Mouse (Mus musculus) cerebellum, adult 2 months (tissue): Measurements from ENCODE around the gene Camkmt.

Source experiments
- CTCF ChIP-seq: fragments of 200-500 bp; IDR thresholded peaks from 2 replicates; pipeline ENCODE4 v1.5.1; 2011; ENCODE audit warnings: low read depth, mild to moderate bottlenecking, control low read depth, low read length, moderate library complexity, borderline replicate concordance; ENCODE audit not compliant: insufficient read depth
- POLR2A ChIP-seq: fragments of 200-500 bp; IDR thresholded peaks from 2 replicates; pipeline ENCODE4 v1.6.1; 2011; ENCODE audit warnings: low read length, control low read depth, borderline replicate concordance; ENCODE audit not compliant: insufficient read depth

- TF ChIP-seq POLR2A (no peak), CTCF (no peak)
These were observed 368.2 kb downstream of the Camkmt start for GRCm38 (mm10) chr17:85458589-85458988.
